Mouse (Mus musculus): ENCODE results near the gene Dtl. TPM values are rescaled to one million over a fixed set of nuclear protein-coding genes. Genes with fewer than 3 reads are reported as not detected.

Dtl gene
- polyA plus RNA-seq, 1 experiment from 2014 or later, result 75.8 TPM

- Histone ChIP-seq H3K4me3 (ENCODE audit: low read depth, low read length) (no peak overlapping the region), H3K9me3 (ENCODE audit: low read depth, low read length) (no peaks in the 10 kb centered on the region), H3K4me2 (no peak overlapping the region), H3K36me3 (ENCODE audit: insufficient read depth) (peaks cover 53% of the 10 kb centered on the region), H3K9ac (no peak overlapping the region), H3K27ac (ENCODE audit: low read depth) (no peak overlapping the region), H3K27me3 (ENCODE audit: insufficient read depth, low read length) (no peaks in the 10 kb centered on the region), H3K4me1 (ENCODE audit: insufficient read depth) (no peaks in the 10 kb centered on the region)
- TF ChIP-seq CTCF (IDR thresholded peaks at IDR 0.05; ENCODE audit: low read depth), result no peak
- 64% methylated on average over 2 of the region's 2 CpGs for WGBS
- no peak for DNase-seq
- ATAC-seq (ENCODE audit: insufficient read depth), result no peak
Observed at GRCm38 (mm10) chr1:191534896-191535295, 40.4 kb downstream of the Dtl start.

DNA sequence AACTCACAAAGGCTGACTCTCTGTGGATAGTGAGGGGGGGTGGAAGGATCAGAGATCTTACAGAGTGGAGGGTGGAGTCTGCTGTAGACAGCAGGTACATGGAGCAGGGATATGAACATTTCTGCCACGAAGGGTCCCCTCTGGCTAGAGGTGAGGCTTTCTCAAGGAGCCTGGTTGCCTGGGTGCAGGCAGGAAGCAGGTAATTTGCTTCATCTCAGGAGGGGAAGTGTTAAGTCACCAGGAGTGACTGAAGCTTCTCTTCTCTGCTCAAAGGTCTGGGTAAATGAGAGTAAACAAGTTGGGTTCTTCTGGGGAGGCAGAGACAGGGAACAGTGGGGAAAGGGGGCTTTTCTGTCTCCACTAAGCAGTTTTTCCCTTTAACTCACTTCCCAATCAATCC lies 44.3 kb downstream of the Dtl start:
- no peak for DNase-seq
- no peak for TF ChIP-seq CTCF (IDR thresholded peaks at IDR 0.05; ENCODE audit: low read depth)
- no peaks in the 10 kb centered on the region for H3K4me1 ChIP-seq (ENCODE audit: insufficient read depth)
- no peak overlapping the region for H3K27ac ChIP-seq (ENCODE audit: low read depth)
- no peak overlapping the region for H3K9ac ChIP-seq
- H3K9me3 ChIP-seq (ENCODE audit: low read depth, low read length), result no peaks in the 10 kb centered on the region
- no peak overlapping the region for H3K4me2 ChIP-seq
- WGBS, result 50% methylated on average over 1 of the region's 1 CpGs
- H3K4me3 ChIP-seq (ENCODE audit: low read depth, low read length), result no peak overlapping the region
- no peak for ATAC-seq (ENCODE audit: insufficient read depth)
- H3K27me3 ChIP-seq (ENCODE audit: insufficient read depth, low read length), result no peaks in the 10 kb centered on the region
- H3K36me3 ChIP-seq (ENCODE audit: insufficient read depth), result peaks cover 21% of the 10 kb centered on the region; the same call in 1 of the 2 replicates

DNA sequence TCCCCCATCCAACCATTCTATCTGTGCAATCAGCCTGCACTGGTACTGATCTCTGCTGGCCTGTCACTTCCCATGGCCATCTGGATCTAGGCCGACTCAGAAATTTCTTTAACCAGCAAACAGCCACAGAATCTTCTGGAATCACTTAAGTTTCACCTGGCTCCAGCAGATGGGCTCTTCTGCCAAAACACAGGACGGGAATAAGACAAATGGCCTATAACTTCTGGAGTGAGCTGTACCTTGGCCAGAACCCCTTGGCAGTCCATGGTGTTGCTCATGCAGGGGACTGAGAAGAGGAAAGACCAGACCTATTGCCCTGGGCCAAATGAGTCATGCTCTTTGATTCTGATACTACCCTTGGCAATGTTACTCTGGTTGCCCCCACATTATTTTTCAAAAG lies 45.9 kb downstream of the Dtl start:
- Histone ChIP-seq H3K4me1 (ENCODE audit: insufficient read depth) (no peaks in the 10 kb centered on the region), H3K27ac (ENCODE audit: low read depth) (no peak overlapping the region), H3K27me3 (ENCODE audit: insufficient read depth, low read length) (no peaks in the 10 kb centered on the region), H3K4me2 (no peak overlapping the region), H3K9ac (no peak overlapping the region), H3K4me3 (ENCODE audit: low read depth, low read length) (no peak overlapping the region), H3K36me3 (ENCODE audit: insufficient read depth) (peaks cover 9% of the 10 kb centered on the region; the same call in 1 of the 2 replicates), H3K9me3 (ENCODE audit: low read depth, low read length) (no peaks in the 10 kb centered on the region)
- ATAC-seq (ENCODE audit: insufficient read depth) (no peak), DNase-seq (no peak)
- TF ChIP-seq CTCF (IDR thresholded peaks at IDR 0.05; ENCODE audit: low read depth), result no peak
- 74% methylated on average over 2 of the region's 2 CpGs for WGBS

DNA sequence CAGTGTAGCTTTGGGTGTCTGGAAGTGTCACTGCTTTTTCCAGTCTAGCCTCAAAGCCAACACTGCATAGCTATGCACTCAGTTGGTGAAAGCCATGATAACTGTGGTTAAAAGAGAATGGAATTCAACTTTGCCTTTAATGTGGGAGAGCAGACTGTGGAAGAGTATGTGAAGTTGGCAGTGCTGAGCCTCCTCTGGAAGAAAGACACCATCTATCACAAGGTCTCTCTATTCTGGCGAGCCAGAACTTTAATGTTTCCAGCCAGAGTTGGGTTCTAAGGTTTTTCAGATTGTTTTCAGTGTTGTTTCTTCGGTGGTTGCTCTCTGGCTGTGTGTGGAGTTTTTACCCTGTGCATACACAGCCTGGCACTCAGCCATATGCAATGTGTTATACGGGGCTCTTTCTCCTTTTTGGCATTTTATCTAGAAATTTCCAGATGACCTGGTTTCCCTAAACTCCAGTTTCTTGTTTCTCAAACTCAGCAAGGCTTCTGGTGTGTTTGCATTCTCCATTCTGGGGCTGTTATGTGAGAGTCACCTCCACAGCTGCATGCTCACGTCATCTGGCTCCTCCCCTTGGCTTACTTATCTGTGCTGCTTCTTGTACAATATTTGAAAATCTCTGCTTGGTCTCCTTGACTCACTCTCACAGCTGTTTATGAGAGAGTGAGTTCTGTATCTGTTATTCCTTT lies 47.3 kb downstream of the Dtl start:
- no peak overlapping the region for H3K4me2 ChIP-seq

DNA sequence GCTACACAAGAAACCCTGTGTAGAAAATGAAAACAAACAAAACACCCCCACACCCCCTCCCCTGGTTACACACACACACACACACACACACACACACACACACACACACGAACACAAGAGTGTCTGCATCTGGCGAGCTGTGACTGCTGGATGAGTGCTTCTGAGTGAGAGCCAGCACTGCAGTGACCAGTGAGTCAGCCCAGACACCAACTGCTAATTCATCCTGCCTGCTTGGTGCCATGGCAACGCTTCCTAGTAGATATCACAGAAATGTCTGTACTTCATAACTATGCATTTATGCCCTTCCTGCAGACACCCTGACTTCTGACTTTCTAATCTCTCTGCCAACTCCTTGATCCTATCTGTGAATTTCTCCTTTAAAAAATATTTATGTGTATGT lies 48.3 kb downstream of the Dtl start:
- Histone ChIP-seq H3K9ac (no peak overlapping the region), H3K36me3 (ENCODE audit: insufficient read depth) (no peaks in the 10 kb centered on the region), H3K27ac (ENCODE audit: low read depth) (no peak overlapping the region), H3K4me3 (ENCODE audit: low read depth, low read length) (no peak overlapping the region), H3K9me3 (ENCODE audit: low read depth, low read length) (no peaks in the 10 kb centered on the region), H3K27me3 (ENCODE audit: insufficient read depth, low read length) (no peaks in the 10 kb centered on the region), H3K4me1 (ENCODE audit: insufficient read depth) (no peaks in the 10 kb centered on the region), H3K4me2 (no peak overlapping the region)
- WGBS, result 48% methylated on average over 3 of the region's 3 CpGs
- TF ChIP-seq CTCF (IDR thresholded peaks at IDR 0.05; ENCODE audit: low read depth), result no peak
- DNase-seq (peak; percentile 47), ATAC-seq (ENCODE audit: insufficient read depth) (peak; percentile 49; the same call in 1 of the 2 replicates)

More for the DNA sequence above, 47.3 kb downstream of the Dtl start:
- H3K27ac ChIP-seq (ENCODE audit: low read depth), result peak overlapping the region; percentile 5; the same call in 1 of the 2 replicates
- H3K9me3 ChIP-seq (ENCODE audit: low read depth, low read length), result no peaks in the 10 kb centered on the region
- no peaks in the 10 kb centered on the region for H3K4me1 ChIP-seq (ENCODE audit: insufficient read depth)
- H3K4me3 ChIP-seq (ENCODE audit: low read depth, low read length), result no peak overlapping the region
- WGBS, result 32% methylated on average over 4 of the region's 4 CpGs
- H3K27me3 ChIP-seq (ENCODE audit: insufficient read depth, low read length), result no peaks in the 10 kb centered on the region
- no peak for TF ChIP-seq CTCF (IDR thresholded peaks at IDR 0.05; ENCODE audit: low read depth)
- no peaks in the 10 kb centered on the region for H3K36me3 ChIP-seq (ENCODE audit: insufficient read depth)
- no peak overlapping the region for H3K9ac ChIP-seq
- 0 out of 2 replicates have a peak, but pooled peaks have one; percentile 23 for ATAC-seq (ENCODE audit: insufficient read depth)
- peak; percentile 66 for DNase-seq

DNA sequence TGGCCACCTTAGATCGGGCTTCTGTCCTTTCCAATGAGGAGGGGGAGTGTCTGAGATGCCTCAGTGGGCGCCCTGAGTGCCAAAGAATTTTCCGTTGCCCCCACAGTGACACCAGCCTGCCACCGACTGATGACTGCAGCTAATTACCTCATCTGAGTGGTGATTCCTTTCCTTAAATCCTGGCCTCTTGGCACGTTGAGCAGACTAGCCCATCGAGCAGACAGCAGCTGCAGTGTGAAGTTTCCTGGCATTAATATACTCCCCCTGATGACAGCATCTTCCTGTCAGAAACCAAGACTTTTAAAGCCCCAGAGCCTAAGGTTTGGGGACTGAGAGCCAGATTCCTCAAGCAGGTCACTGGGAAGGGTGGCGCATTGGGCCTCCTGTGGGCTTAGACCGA lies 53.9 kb downstream of the Dtl start:
- H3K27me3 ChIP-seq (ENCODE audit: insufficient read depth, low read length), result no peaks in the 10 kb centered on the region
- no peak overlapping the region for H3K27ac ChIP-seq (ENCODE audit: low read depth)
- TF ChIP-seq CTCF (IDR thresholded peaks at IDR 0.05; ENCODE audit: low read depth), result no peak
- DNase-seq, result no peak
- ATAC-seq (ENCODE audit: insufficient read depth), result no peak
- H3K4me3 ChIP-seq (ENCODE audit: low read depth, low read length), result no peak overlapping the region
- WGBS, result 58% methylated on average over 8 of the region's 8 CpGs
- H3K4me2 ChIP-seq, result no peak overlapping the region
- no peaks in the 10 kb centered on the region for H3K36me3 ChIP-seq (ENCODE audit: insufficient read depth)
- no peak overlapping the region for H3K9ac ChIP-seq
- H3K9me3 ChIP-seq (ENCODE audit: low read depth, low read length), result no peaks in the 10 kb centered on the region
- no peaks in the 10 kb centered on the region for H3K4me1 ChIP-seq (ENCODE audit: insufficient read depth)

- 72% methylated on average over 10 of the region's 10 CpGs for WGBS
- no peak overlapping the region for H3K4me2 ChIP-seq
- no peak for ATAC-seq (ENCODE audit: insufficient read depth)
Observed at GRCm38 (mm10) chr1:191520669-191521068, 54.7 kb downstream of the Dtl start.

More at GRCm38 (mm10) chr1:191520669-191521068, 54.7 kb downstream of the Dtl start:
- no peak overlapping the region for H3K9ac ChIP-seq
- no peaks in the 10 kb centered on the region for H3K4me1 ChIP-seq (ENCODE audit: insufficient read depth)
- TF ChIP-seq CTCF (IDR thresholded peaks at IDR 0.05; ENCODE audit: low read depth), result no peak
- DNase-seq, result no peak
- H3K9me3 ChIP-seq (ENCODE audit: low read depth, low read length), result no peaks in the 10 kb centered on the region
- no peak overlapping the region for H3K4me3 ChIP-seq (ENCODE audit: low read depth, low read length)
- H3K36me3 ChIP-seq (ENCODE audit: insufficient read depth), result no peaks in the 10 kb centered on the region
- H3K27me3 ChIP-seq (ENCODE audit: insufficient read depth, low read length), result no peaks in the 10 kb centered on the region
- no peak overlapping the region for H3K27ac ChIP-seq (ENCODE audit: low read depth)

Data from lung, embryonic 14.5 days (tissue).